In the genomic region with DNA sequence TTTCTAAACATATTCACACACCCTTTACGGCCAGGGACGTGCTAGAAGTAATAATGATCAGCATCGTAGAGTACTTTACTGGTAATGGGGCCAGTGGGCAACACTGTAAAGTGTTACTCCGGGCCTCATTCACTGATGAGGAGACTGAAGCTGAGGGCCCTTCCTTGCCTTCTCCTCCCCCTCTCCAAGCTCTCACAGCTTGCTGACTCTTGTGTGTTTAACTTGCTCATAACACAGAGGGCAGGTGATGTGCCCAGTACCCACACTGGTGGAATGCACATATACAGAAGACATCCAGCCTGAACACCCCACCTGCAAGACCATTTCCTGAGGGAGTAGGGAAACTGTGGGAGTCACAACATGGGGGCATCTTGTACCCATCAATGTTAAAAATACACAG, we compare ENCODE assay signal across 8 mouse cellular contexts.
A peak's percentile ranks its signal among the peaks of the same experiment; 100 is the strongest.
DNase-seq lines count a peak whose midpoint lies in the region; ATAC-seq lines count a peak whose summit lies in the region.

No protein-coding gene starts in this region.

- no peak for ATAC-seq in kidney, embryonic 16.5 days (ENCODE audit: low FRiP score, low TSS enrichment)
- ATAC-seq in intestine, embryonic 16.5 days: no peak
- no peak for ATAC-seq in midbrain, embryonic 16.5 days

- peak overlapping the region; percentile 84 for H3K4me2 ChIP-seq in kidney, embryonic 16.5 days (replicated peaks; ENCODE audit: low read depth, low read length)
- peak overlapping the region; percentile 85 for H3K4me2 ChIP-seq in intestine, embryonic 16.5 days (ENCODE audit: low read depth, low read length)
- peak overlapping the region; percentile 80 for H3K4me2 ChIP-seq in midbrain, embryonic 16.5 days (ENCODE audit: low read length)

- intact Hi-C loops in left cerebral cortex, postnatal 25 days (cut with DNase I): no loop called here

- no peaks in the 10 kb centered on the region for H3K27me3 ChIP-seq in kidney, embryonic 16.5 days (ENCODE audit: insufficient read depth, low read length)
- H3K27me3 ChIP-seq in forebrain, embryonic 10.5 days (ENCODE audit: poor library complexity, severe bottlenecking): no peaks in the 10 kb centered on the region
- H3K27me3 ChIP-seq in intestine, embryonic 16.5 days (replicated peaks; ENCODE audit: control insufficient read depth, insufficient read depth, low read length): no peaks in the 10 kb centered on the region
- no peaks in the 10 kb centered on the region for H3K27me3 ChIP-seq in midbrain, embryonic 16.5 days (ENCODE audit: control insufficient read depth, insufficient read depth, low read depth, low read length)

- H3K4me3 ChIP-seq in kidney, embryonic 16.5 days (ENCODE audit: low read length): peak overlapping the region; percentile 80
- peak overlapping the region; percentile 78 for H3K4me3 ChIP-seq in forebrain, embryonic 10.5 days
- H3K4me3 ChIP-seq in intestine, embryonic 16.5 days (ENCODE audit: low read length): peak overlapping the region; percentile 80
- no peak overlapping the region; the same call in 1 of the 2 replicates for H3K4me3 ChIP-seq in midbrain, embryonic 16.5 days (ENCODE audit: low read depth, low read length)

- 40% methylated on average over 4 of the region's 4 CpGs for WGBS in kidney, embryonic 16.5 days
- WGBS in forebrain, embryonic 10.5 days: 50% methylated on average over 4 of the region's 4 CpGs
- WGBS in intestine, embryonic 16.5 days: 39% methylated on average over 4 of the region's 4 CpGs
- 43% methylated on average over 4 of the region's 4 CpGs for WGBS in midbrain, embryonic 16.5 days

- H3K9me3 ChIP-seq in kidney, embryonic 16.5 days (ENCODE audit: low read length): no peaks in the 10 kb centered on the region
- no peaks in the 10 kb centered on the region for H3K9me3 ChIP-seq in forebrain, embryonic 10.5 days
- no peaks in the 10 kb centered on the region for H3K9me3 ChIP-seq in intestine, embryonic 16.5 days (ENCODE audit: control insufficient read depth, low read length)
- no peaks in the 10 kb centered on the region for H3K9me3 ChIP-seq in midbrain, embryonic 16.5 days (replicated peaks; ENCODE audit: control insufficient read depth, low read length, poor library complexity, severe bottlenecking)

- H3K4me1 ChIP-seq in kidney, embryonic 16.5 days (ENCODE audit: insufficient read depth, low read length): peaks cover 73% of the 10 kb centered on the region
- peaks cover 56% of the 10 kb centered on the region for H3K4me1 ChIP-seq in forebrain, embryonic 10.5 days
- H3K4me1 ChIP-seq in intestine, embryonic 16.5 days (ENCODE audit: control insufficient read depth, insufficient read depth, low read length): peaks cover 56% of the 10 kb centered on the region
- H3K4me1 ChIP-seq in midbrain, embryonic 16.5 days (ENCODE audit: control insufficient read depth, insufficient read depth, low read length): peaks cover 44% of the 10 kb centered on the region

- H3K9ac ChIP-seq in kidney, embryonic 16.5 days (replicated peaks; ENCODE audit: low read length): peak overlapping the region; percentile 90; the same call in 1 of the 2 replicates
- no peak overlapping the region for H3K9ac ChIP-seq in intestine, embryonic 16.5 days (ENCODE audit: low read depth, low read length)
- no peak overlapping the region for H3K9ac ChIP-seq in midbrain, embryonic 16.5 days (ENCODE audit: low read depth, low read length)

- no peak overlapping the region for H3K27ac ChIP-seq in kidney, embryonic 16.5 days (ENCODE audit: low read length)
- no peak overlapping the region for H3K27ac ChIP-seq in forebrain, embryonic 10.5 days
- no peak overlapping the region for H3K27ac ChIP-seq in intestine, embryonic 16.5 days (ENCODE audit: low read length)
- no peak overlapping the region for H3K27ac ChIP-seq in midbrain, embryonic 16.5 days (ENCODE audit: low read length)

- no peaks in the 10 kb centered on the region for H3K36me3 ChIP-seq in kidney, embryonic 16.5 days (ENCODE audit: insufficient read depth, low read length)
- H3K36me3 ChIP-seq in forebrain, embryonic 10.5 days (replicated peaks): no peaks in the 10 kb centered on the region; the same call in 1 of the 2 replicates
- H3K36me3 ChIP-seq in intestine, embryonic 16.5 days (ENCODE audit: control insufficient read depth, insufficient read depth, low read length): no peaks in the 10 kb centered on the region
- H3K36me3 ChIP-seq in midbrain, embryonic 16.5 days (ENCODE audit: control insufficient read depth, insufficient read depth, low read length): no peaks in the 10 kb centered on the region

- DNase-seq in kidney, adult 18-20 months: no peak
- no peak for DNase-seq in forebrain, embryonic 10.5 days (ENCODE audit: extremely low spot score, low spot score)
- no peak for DNase-seq in gastrocnemius, postnatal 10 days
- no peak for DNase-seq in yolk sac, embryonic 10.5 days (ENCODE audit: low spot score)
- no peak for DNase-seq in left cerebral cortex, postnatal 25 days (ENCODE audit: low spot score in 2 of 2)
